Mouse (Mus musculus) urinary bladder, adult 2 months (tissue): Measurements from ENCODE around the gene Fubp3. TPM values are rescaled to one million over a fixed set of nuclear protein-coding genes. Genes with fewer than 3 reads are reported as not detected.

ENCODE experiments used
- DNase-seq: peaks from one replicate; pipeline ENCODE4 v3.0.0; 2022; ENCODE audit warnings: low spot score
- polyA plus RNA-seq: library from polyadenylated mRNA; depleted of rRNA; stranded (reverse); fragments of >200 nt; gene quantifications from 2 replicates; pipeline ENCODE4 v1.2.3, GENCODE M21; 2012

Fubp3 gene
- polyA plus RNA-seq, 1 experiment = 23.9 TPM

DNA sequence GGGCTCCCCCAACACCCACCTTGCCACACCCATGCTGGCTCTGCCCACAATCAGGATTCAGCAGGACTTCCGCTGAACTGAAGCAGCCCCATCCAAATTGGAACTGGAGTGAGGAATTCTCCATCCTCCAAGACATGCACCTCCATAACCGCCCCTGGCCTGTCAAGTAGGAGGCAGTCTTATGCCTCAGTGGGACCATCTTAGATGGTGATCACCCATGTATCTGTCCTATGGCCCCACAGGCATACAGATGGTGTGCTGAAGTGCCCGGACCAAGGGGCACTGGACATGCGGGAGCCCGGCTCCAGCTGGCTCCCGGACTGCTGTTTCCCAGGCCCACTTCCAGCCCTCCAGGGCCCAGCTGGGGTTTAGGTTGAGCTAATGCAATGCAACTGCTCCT, 46.8 kb downstream of the Fubp3 start:
- DNase-seq = no peak

DNA sequence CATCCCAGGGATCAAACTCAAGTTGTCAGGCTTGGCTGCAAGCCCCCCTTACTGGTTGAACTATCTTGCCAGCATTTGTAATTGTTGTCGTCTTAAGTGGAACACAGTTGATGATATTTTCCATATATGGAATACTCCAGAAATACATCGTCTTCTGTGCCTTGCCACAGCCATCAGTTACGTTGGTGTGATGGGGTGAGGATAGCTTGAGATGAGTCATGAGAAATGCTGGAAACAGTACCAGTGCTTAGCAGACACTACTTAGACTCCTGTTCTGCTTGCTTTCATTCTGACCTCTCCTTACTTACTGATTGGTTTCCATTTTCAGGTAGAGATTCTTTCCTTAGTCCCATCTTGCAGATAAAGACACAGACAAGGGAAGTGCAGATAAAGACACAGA, 61.1 kb downstream of the Fubp3 start:
- no peak for DNase-seq

DNA sequence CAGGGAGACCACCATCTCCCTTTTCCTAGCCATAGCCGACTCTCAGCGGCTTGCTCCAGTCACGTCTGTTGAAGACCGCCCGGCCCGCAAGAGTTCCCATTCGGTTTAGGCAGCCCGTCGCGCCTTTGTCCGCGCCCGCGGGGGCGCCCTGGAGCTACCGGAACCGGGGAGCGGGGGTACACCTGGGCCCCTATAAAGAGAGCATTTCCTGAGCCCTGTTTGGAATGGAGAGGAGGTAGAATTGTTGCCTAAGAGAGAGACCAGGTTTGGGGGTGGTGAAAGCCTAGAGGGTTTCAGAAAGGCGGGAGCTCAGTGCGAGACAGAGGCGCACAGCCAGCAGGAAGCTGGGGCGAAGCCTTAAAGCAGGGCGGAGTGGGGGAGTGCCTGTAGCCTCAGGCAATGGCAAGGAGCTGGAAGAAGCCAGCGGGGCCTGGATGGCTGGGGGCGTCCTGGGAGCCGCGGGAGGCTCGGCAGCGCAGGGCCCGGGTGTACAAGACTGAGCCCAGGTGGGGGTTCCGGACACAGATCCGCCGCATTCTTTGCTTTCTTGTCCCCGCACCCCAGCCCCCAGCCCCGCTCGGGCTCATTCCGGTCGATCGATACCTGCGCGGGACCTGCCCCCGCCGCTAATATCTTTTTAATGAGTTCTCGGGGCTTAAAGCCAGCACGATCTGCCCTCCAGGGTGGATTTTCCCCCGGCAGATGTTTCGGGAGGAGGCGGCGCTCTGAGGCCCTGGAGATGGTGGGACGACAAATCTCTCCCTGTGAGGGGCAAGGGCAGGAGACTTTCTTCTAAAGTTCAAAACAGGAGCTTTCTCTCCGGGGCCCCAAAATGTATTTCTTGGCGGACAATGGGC, 63.1 kb downstream of the Fubp3 start:
- DNase-seq = no peak

GRCm38 (mm10) chr2:31636138-31636741, 63.8 kb downstream of the Fubp3 start:
- DNase-seq = no peak

DNA sequence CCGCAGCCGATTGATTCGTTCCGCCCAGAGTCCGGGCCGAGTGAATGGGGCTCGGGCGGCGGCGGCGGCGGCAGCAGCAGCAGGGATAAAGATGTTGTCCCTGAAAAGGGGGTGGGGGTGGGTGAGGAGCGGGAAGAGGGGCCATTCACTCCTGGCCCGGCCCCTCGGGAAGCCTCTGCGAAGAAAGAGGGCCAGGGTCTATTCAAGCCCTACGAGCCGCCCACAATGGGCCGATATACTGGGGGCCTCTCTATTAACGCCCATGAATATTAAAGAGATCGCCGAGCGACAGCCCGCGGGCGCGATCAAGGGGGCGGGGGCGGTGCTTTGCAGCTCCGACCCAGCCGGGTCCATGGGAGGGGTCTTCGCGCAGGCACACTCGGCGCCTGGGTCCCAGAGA, 64.3 kb downstream of the Fubp3 start:
- no peak for DNase-seq

GRCm38 (mm10) chr2:31637311-31637710, 64.9 kb downstream of the Fubp3 start:
- no peak for DNase-seq

GRCm38 (mm10) chr2:31637807-31638206, 65.4 kb downstream of the Fubp3 start:
- no peak for DNase-seq

DNA sequence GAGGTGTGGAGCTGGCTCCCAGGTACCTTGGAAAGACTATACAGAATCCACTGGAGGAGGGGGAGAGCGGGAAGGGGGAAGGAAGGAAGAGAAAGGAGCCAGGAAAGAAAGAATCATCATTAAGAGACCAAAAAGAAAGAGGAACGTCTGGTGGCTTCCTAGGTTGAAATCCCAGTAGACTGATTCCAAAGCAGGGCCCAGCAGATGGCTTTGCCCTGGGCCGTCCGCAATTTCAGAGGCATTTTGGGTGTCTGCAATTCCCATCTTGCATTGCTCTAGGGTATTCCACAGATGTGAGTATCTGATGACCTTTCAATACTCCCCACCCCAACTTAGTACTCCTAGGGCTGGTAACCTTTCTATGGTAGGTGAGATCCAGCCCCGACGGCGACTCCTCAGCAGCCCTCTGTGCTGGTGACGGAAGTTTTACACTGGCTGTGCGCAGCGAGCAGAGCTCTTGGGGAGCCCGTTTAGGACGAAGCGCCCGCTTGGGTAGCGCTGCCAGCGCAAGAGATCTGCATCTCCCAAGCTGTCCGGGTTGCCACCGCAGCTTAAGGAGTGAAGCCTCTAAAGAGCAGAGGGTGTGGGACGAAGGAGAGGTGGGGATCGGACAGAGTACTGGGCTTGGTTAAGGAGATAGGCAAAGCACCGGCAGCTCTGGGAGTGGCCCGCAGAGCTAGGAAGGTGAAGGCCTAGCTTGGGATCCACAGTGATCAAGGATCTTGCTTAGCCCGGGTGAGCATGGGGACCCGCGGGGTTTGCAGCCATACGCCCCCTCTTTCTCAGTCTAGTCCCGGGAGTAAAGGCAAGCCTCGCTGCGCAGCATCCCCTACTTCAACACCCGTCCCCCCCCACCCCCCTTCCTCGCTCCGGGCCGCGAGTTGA, 66.4 kb downstream of the Fubp3 start:
- no peak for DNase-seq

GRCm38 (mm10) chr2:31639466-31639760, 67.0 kb downstream of the Fubp3 start:
- no peak for DNase-seq

DNA sequence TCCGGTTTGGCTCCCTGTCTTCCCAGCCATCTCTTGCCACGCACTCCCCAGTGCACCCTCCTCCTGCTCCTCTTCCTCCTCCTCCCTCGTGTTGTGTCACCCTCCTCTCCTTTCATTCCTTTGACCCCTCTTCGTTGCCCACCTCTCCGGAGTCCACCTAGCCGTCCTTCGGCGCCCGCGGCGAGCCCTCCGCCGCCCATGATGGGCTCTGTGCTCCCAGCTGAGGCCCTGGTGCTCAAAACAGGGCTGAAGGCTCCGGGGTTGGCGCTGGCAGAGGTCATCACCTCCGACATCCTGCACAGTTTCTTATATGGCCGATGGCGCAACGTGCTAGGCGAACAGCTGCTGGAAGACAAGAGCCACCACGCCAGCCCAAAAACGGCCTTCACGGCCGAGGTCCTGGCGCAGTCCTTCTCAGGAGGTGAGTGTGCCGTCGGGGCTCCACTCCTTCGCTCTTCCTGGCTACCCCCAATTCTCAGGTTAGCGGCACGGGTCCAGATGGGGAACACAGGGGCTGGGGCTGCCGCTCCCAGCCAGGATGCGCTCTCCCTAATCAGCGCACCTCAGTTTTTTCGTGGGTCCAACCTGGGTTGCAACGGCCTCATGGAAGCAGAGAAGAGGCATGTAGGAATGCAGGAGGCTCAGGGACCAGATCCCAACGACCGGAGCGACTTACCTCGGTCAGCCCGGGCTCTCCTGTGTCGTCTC, 67.6 kb downstream of the Fubp3 start, which contains the start of gene Prdm12:
Gene Prdm12 (plus strand): TSS at position 137 of the 708 bp plus-strand sequence.
- no peak for DNase-seq

DNA sequence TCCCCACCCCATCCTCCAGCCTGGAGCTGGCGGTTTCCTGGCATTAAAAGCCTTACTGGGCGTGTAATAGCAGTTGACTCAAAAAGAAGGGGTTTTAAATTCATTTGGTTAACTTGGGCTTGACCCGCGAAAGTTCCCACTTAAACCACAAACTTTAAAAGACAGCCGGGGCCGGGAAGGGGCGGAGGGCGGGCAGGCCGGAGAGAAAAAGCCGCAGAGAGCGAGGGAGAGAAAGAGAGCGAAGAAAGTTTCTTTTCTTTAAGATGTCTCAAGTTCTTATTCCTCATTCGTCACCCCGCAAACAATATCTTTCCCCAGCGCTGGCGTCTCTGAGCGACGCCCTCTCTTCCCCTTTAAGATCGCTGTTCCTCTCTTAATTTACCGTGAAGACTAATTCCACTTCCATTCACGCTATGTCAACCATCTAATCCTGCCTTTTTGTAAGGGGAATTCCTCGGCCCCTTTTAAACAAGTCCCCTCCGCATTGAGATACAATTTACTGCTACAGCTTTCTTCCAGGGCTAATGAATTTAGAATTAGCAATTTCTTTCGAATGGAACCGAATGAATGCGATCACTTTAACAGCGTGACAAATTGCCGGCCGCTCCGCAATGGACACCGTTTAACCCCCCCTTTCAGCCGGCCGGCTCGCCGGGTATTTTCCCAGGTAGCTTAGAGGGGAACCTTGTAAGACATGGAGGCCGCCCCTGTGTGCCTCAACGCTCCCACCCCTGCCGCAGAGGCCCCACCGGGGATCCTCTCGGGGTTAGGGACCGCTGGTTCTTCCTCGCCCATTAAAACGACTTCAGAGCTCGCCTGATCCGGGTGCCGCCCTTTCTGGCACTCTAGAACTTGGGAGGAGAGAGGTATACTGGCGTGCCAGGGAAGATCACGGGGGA, 68.4 kb downstream of the Fubp3 start:
- no peak for DNase-seq

DNA sequence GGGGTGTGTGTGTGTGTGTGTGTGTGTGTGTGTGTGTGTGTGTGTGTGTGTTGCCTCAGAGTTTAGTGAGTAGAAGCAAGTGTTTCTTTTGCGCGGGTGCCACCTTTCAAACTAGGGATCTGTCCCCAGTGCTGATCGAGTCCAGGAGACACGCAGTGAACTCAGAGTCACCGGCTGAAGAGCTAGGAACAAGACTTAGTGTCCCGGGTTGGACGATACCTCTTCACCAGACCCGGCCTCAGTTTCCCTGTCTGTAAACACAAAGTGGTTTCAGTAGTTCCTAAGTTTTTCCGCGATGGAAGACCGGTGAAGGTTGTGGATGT, 69.0 kb downstream of the Fubp3 start:
- no peak for DNase-seq

DNA sequence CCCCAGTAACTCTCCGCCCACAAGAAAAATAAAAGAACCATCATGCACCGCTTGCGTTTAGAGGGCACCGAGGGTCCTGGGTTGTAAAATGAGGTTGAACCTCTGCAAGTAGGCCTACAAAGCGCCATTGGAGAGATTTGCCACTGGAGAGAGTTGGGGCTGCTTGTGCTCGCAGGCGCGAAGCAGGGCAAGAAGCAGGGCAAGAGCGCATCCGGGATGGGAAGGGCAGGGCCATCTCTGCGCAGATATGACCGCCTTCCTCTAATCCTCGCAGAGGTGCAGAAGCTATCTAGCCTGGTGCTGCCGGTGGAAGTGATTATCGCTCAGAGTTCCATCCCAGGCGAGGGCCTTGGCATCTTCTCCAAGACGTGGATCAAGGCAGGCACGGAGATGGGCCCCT, 69.5 kb downstream of the Fubp3 start:
- DNase-seq = no peak

DNA sequence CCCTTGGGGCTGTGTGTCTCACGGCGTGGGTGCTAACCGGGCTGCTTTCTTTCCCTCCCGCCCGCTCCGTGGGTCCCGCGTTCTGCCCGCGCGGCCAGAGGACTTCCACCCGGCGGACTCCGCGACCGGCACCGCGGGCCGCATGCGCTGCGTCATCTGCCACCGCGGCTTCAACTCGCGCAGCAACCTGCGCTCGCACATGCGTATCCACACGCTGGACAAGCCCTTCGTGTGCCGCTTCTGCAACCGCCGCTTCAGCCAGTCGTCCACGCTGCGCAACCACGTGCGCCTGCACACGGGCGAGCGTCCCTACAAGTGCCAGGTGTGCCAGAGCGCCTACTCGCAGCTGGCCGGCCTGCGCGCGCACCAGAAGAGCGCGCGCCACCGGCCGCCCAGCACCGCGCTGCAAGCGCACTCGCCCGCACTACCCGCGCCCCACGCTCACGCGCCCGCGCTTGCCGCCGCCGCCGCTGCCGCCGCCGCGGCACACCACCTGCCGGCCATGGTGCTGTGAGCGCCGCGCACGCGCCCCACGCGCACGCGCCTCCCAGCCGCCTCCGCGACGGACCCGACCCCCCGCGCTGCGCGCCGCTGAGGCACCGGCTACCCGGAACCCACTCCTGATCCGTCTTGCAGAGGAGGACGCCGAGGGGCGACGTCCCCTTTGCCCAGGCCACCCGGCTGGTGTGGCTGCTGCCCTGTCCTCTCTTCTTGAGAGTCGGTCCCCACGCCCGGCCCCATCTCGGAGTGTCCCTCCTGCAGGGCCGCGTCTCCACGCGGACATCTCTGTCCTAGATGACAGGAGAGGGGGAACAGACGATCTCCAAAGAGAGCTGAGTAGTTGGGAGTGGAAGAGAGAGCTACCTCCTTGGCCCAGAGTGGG, 81.8 kb downstream of the Fubp3 start:
- DNase-seq = no peak

- no peak for DNase-seq
These were observed 82.6 kb downstream of the Fubp3 start for GRCm38 (mm10) chr2:31654854-31655559.

DNA sequence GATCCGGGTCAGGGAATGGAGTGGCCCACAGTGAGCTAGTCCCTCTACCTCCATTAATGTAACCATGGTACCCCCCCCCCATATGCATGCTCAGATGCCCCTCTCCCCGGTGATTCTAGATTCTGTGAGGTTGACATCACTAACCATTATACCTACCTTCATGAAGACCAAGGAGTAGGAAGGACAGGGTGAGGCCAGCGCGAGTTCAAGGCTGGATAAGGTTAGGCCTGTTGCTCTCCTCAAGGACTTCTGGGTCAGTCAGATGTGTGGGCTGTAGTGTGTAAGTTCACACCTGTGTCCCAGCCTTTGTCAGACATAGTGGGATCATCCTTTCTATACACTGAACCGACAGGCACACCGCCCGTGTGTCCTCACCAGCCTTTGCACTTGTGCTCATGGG, 83.9 kb downstream of the Fubp3 start:
- no peak for DNase-seq

DNA sequence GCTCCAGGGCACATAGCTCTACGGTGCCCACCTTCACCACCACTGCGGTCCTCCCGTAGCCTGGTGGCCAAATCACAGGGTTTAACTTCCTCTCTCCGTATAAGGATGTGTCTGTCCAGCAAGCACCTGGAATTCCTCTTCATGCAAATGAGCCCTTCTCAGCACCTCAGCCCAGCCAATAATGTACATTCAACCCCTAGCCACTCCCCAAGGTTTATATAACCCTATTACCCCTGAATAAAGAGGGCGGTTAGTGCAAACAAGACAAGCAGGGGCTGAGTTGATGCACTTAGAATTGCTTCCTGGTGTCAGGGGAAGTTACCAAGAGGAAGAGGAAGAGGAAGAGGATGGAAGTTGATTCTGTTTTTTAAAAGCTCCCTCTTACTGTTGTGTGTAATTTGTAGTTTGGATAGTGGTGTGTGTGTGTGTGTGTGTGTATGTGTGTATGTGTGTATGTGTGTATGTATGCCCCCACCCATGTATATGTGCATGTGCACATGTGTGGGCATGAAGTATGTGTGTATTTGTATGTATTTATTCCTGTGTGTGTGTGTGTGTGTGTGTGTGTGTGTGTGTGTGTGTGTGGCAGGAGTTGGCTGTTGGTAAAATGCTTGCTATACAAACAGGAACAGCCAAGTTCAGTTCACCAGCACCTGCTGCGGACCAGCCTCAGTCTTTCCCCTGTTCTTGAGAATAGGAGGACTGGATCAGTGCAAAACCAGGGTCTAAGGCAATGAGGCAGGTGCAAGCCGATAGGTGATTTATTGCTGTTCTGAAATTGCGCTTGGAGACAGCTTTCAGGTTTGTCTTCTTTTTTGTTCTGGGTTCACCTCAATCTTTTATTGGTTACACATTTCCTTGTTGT, 90.7 kb downstream of the Fubp3 start:
- no peak for DNase-seq

GRCm38 (mm10) chr2:31663804-31664180, 91.3 kb downstream of the Fubp3 start:
- DNase-seq = no peak
